Mouse (Mus musculus): ENCODE measurements around the gene Tstd3.

Gene Tstd3

DNA sequence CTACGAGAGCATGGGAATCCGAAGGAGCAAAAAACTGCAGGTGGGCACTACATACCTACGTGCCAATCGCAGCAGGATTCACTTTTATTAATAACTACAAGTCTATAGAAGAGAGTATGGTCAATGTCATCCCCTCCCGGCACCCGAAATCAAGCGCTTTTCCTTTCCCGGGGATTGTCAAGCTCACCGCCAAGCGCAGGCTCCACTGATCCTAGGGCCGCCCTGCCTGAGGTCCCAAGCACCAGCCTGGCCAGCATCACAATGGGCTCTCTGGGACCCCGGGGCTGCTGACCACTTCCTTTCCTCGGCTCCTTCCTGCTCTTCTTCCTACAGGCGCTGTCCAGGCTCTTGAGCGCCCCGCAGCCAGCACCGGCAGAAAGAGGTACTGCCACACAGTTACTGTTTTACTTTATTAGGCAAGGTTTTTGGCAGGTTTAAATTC, at the start of gene Tstd3, which contains the start of gene Usp45:
Tstd3 (minus strand) TSS at position 350 of the 442 bp plus-strand sequence.
Usp45 (plus strand) TSS at position 294 of the 442 bp plus-strand sequence.
- peak; percentile 96 for ATAC-seq (ENCODE audit: low TSS enrichment)

DNA sequence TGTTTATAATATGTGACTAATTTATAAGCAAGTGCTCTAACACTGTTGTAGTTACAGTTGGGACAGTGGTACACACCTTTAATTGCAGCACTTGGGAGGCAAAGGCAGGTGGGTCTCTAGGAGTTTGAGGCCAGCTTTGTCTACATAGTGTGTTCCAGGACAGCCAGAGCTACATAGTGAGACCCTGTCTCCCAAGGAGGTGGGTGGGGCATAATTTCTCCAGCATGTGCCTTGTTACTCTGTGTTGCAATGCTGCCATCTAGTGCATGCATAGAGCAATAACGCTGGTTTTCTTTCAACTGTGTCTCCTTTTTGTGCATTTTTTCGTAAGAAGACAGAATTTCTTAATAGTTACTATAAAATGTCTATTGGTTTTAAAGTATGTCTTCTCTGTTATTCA, 47.0 kb upstream of the Tstd3 start:
- peak; percentile 83 for ATAC-seq (ENCODE audit: low TSS enrichment)

DNA sequence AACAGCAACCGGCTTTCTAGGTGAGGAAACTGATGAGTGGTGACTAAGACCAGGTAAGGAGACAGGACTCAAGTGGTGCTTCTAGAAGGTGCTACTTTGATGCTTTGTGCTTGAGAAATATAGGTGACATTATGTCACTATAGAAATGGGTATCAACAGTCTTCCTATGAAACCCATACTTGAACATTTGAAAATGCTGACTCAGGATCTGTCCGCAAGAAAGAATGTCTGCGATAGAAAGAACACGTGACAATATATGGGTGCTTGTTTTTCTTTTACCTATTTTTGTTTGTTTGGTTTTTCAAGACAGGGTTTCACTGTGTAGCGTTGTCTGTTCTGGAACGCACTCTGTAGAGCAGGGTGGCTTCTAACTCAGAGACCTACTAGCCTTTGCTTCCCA, 45.6 kb upstream of the Tstd3 start:
- no peak for ATAC-seq (ENCODE audit: low TSS enrichment)

DNA sequence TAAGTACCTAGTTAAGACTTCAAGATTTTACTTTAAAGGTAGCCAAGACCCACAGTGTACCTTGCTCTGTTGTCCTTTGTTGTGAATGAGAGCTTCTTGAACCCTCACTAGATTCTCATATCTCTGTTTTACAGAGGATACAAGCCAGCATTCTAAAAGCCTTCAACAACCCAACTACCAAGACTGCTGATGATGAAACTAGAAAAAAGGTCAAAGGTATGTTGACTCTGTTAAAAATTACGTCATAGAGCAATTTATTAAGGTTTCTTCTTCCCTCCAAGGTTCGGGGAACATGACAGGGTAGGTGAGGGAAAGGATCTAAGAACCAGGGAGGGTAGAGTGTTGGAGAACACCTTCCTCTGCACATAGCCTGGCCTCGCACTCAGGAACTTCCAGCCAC, 43.6 kb upstream of the Tstd3 start:
- no peak for ATAC-seq (ENCODE audit: low TSS enrichment)

DNA sequence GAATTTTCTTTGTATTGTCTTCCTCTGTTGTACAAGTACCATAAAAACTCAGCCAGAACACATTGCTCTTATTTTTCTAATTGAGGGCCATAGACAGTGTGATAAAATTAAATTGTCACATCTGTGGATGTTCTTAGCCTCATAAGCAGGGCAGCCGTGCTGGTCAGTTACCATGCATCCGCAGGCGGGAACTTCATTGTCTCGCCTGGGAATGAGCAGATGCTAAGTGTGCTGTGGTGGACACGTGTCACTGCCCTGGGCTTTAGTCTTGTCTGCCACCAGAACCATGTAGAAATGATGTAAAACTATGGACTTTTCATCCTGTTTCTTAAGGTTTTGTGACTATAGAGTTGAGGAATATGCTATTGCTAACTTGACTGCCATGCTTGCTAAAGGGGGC, 40.2 kb upstream of the Tstd3 start:
- no peak for ATAC-seq (ENCODE audit: low TSS enrichment)

DNA sequence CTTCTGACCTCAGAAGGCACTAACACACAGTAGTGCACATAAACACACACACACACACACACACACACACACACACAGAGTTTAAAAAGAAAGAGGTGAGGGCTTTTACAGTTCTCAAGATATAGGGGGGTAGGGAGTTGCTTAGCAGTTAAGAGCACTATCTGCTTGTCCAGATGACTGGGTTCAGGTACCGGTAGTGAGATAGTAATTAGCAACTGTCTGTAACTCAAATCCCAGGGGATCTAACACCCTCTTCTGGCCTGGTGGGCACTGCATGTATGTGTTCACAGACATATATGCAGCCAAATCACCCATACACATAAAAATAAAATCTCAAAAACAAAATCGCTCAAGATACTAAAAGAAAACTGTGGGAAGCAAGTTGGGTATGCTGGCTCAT, 34.6 kb upstream of the Tstd3 start:
- no peak for ATAC-seq (ENCODE audit: low TSS enrichment)

DNA sequence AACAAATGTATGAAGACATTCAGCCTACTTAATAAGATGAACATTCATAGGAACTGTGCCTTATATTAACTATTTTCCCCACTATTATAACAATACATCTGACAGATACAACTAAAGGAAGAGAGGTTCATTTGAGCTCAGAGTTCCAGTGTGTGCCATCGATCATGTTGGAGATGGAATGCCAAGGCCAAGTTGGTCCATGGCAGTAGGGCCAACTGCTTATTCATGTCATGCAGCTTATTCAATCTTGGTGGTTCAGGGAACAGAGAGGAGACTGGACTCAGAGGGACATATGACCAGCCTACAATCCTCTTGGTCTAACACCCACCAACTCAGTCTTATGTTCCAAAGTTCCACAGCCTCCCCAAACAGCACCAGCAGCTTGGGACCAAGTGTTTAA, 34.0 kb upstream of the Tstd3 start:
- ATAC-seq (ENCODE audit: low TSS enrichment): no peak

DNA sequence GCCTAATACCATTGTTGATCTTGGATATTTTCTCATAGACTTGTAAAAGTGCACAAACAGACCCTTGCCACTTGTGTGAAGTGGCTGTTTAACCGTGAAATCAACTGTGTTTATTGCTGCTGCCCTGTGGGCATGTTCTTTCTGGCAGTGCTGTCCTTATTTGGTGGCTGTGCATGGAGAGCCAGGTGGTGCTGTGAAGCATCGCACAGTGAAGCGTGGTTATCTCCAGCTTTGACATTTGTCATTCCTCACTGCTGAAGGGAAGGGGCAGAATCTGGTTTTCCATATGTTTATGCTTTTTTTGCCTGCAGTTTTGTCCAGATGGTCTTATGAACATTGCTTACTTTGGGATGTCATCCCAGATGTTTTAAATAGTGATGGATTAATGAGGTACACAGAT, 26.6 kb upstream of the Tstd3 start:
- no peak for ATAC-seq (ENCODE audit: low TSS enrichment)

DNA sequence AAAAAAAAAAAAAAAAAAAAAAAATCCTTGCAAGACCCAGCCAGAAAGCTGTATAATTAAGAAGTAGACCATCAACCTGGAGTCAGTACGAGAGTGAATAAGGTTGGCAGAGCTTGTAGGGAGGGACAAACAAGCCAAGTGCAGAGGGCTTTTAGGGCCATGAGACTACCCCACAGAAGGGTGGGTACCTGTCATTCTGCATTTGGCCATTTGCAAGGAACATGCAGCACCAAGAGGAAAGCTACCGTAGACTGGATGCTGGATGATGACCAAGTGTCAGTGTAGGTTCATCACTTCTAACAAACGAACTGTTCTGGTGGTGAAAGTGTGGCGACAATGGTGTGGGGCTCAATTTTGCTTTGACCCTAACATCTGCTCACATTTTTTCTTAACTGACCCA, 22.8 kb upstream of the Tstd3 start:
- no peak for ATAC-seq (ENCODE audit: low TSS enrichment)

DNA sequence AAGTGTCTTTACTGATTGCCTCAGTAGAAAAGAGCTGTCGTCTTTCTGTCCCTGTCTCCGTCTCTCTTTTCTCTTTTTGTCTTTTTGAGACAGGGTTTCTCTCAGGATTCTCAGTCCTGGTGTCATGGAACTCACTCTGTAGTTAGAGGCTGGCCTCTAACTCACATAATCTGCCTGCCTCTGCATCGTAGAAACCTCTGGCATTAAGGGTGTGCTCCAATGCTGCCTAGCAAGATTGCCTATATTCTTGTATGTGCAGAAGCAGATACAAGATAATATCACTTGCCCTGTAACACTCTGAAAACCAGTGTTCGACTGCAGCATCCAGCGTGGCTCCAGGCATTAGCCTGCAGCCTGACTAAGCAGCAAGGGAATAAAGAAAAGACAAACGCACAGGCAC, 21.9 kb upstream of the Tstd3 start:
- ATAC-seq (ENCODE audit: low TSS enrichment): no peak

DNA sequence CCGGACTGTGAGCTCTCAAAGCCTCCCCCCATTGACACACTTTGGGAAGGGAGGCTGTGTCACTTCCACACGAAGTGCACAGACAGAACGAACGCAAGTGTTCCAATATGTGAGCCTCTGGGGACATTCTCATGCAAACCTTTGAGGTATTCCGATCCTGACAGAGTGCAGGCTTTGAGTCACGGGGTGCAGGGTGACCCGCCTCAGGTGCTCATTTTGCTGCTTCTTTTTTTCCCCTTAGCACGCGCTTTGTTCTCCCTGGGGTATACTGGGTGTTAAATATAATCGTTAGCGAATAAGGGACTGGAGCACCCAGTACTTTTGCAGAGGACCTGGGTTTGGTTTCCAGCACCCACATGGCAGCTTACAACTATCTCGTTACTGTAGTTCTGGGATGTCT, 19.3 kb upstream of the Tstd3 start:
- ATAC-seq (ENCODE audit: low TSS enrichment): no peak

DNA sequence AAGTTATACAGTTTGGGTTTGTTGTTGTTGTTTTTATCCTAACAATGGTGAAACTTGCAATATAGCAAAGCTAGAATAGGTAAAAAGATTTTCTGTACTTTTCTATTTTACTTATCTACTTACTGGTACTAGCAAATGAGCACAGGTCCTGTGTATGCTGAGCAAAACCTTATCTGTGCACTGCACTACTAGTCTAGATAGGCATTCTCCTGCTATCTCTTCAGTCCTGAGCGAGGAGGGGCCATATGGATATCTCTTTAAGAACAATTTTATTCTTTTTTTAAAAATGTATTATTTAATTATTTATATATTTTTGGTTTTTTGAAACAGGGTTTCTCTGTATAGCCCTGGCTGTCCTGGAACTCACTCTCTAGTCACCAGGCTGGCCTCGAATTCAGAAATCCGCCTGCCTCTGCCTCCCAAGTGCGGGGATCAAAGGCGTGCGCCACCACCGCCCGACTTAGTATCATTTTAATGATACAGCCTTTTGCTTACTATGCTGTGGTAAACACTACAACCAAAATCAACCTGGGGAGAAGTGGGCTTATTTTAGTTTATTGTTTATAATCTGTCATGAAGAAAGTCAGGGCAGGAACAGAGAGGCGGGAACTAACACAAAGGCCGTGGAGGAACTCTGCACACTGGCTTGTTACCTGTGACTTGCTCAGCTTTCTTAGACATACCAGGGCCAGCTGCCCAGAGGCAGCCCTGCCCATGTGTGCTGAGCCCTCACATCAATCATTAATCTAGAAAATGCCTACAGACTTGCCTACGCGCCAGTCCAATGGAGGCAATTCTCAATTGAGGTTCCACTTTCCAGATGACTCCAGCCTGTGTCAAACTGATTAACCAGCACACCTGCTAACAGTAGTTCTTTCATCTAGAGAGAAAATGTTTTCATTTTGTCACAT, 14.1 kb upstream of the Tstd3 start:
- no peak for ATAC-seq (ENCODE audit: low TSS enrichment)

DNA sequence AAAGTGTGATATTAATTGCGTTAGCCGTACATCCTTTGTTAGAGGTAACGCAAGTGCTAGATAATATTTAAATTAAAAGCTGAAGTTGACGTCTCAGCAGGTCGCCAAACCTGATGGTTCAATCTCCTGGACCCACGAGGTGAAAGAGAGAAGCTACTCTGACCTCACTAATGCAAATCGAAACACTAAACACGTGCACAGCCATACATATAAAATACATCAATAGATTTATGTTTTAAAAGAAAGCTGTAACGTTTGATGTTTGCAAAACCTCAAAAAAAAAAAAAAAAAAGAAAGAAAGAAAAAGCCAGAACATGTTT, 9.9 kb upstream of the Tstd3 start:
- no peak for ATAC-seq (ENCODE audit: low TSS enrichment)

DNA sequence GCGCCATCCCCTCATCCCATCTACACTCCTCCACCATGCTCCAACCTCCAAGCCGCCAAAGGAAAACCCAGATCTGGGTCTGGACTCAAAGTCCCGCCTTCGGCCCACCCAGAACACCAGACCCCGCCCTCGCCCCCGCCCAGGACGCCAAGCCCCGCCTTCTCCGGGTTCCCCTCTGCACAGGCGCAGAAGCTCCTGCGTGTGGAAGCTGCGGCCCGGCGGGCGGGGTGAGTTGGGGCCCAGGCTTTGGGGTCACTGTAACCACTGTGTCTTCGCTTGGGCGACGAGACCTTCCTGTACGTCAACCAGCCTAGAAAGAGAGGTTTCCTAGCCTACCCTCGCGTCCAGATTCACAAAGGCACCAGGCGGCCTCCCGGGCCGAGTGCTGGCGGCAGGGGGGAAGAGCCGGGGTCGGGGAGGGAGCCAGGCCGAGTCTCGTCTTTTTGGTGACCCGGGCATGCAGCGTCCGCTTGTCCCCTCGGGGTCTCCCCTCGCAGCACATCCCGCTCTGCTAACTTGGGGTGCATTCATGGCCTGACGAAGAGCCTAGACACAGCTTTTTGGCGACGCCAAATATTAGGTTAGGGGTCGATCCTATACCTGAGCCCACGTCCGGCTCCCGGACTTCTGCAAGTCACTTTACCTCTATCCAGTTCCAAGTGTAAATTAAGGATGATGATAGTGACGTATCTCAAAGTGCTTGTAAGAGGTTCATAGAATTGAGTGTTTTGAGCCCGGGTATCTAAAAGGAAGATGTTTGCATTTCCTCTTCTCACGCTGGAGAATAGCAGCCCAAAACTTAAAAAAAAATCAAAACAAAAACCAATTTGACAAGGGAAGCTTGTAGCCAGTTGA, 9.3 kb upstream of the Tstd3 start:
- ATAC-seq (ENCODE audit: low TSS enrichment): peak; percentile 98

DNA sequence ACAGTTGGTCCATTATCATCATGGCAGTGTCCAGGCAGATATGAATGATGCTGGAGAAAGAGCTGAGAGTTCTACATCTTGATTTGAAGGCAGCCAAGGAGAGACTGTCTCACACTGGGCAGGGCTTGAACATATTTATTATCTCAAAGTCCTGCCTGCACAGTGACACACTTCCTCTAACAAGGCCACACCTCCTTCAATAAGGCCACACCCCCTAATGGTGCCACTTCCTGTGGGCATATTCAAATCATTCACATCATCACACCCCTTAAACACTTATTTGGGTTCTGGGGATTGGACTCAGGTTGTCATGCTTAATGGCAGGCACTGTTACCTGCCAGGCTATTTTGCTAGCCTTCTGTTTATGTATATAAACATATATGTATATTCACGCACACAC, 5.3 kb upstream of the Tstd3 start:
- ATAC-seq (ENCODE audit: low TSS enrichment): no peak

DNA sequence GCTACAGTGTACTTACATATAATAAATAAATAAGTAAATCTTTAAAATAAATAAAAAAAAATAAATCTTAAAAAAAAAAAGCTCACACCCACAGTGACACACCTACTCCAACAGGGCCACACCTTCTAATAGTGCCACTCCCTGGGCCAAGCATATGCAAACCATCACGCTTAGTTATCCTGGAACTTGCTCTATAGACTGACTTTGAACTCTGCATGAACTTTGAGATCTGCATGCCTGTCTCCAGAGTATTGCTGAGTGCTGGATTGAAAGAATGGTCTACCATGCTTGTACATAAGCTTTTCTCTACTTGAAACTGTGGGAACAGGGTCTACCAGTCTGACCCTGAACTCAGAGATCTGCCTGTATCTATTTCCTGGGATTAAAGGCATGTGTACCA, 4.1 kb upstream of the Tstd3 start:
- ATAC-seq (ENCODE audit: low TSS enrichment): no peak

DNA sequence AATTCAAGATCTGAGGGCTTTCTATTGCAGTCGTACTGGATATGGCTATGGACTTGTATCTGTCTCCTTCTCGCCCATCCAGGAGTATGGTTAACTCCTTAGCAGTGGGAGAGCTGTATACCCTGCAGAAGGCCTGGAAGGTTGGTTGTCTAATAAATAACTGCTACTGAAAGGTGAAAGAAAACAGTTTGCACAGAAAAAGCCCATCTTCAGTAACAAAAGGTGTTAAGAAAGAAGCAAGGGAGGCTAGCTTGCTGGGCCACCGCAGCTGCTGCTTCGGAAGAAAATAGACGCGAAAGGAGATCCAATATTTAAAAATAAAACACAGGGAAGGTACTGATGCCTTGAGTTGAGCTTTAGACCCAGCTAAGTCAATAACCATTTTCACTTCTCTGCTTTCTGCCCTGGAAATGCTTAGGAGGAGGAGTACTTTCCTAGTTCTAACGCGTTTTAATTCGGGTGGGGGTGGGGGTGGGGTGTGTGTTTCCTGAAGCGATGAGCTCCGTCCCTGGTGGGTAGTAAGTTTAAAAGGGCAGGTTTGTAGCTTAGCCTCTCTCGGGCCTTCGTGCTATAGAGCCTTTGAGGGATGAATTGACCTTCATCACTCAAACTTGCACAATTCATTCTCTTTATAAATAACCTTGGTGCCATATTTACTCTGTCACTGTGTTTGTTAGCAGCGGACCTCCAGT, 695 bp downstream of the Tstd3 start:
- ATAC-seq (ENCODE audit: low TSS enrichment): peak; percentile 70

DNA sequence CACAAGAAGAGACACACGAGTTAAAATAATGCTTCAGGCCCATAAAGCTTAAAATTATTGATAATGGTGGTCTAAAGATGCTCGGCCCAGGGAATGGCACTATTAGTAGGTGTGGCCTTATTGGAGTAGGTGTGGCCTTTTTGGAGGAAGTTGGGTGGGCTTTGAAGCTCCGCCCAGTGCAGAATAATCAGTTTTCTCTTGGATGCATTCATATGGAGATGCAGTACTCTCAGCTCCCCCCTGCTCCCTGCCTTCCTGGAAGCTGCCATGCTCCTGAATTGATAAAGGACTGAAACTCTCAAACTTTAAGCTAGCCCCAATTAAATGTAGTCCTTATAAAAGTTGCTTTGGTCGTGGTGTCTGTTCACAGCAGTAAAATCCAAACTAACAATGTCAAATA, 3.2 kb downstream of the Tstd3 start:
- ATAC-seq (ENCODE audit: low TSS enrichment): no peak

DNA sequence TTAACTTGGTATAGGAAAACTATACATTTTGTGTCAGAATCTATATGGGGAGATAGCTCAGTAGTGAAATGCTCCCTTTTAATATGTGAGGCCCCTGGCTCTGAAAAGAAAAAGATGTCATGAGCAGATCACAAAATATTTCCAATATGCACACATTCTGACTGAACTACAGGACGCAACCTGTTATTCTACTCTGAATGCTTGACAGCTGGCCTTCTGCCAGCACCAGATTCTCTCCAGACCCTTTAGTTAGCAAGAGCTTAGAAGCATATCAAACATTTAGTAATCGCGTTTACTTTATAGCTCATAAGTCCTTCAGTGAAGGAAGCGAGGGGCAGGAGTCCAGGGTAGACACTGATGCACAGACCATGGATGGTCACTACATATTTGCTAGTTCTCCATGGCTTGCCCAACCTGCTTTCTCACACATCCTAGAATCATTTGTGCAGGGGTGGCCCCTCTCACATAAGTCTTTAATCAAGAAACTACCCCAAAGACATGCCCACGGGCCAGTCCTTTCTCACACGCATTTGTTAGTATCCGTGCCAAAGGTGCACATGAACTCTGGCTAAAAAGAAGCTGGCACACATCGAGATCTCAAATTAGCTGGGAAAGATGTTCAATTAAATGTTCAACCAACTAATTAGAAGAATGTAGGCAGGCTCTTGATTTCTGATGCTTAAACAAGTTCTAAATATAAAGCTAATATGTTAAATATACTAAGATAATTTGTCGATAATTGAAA, 5.4 kb downstream of the Tstd3 start:
- ATAC-seq (ENCODE audit: low TSS enrichment): no peak

DNA sequence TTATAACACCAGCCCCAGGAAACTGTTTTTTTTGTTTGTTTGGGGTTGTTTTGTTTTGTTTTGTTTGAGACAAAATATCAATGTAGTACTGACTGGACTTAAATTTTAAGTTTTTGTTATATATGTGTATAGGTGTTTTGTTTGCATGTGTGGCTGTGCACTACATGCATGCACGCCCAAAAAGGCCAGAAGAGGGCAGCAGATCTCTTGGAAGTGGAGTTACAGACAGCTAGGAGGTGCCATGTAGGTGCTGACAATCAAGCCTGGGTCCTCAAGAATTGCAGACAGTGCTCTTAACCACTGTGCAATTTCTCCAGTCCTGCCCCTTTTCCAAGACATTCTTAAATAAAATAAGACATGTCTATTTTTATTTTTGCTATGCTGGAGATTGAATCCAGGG, 8.2 kb downstream of the Tstd3 start:
- no peak for ATAC-seq (ENCODE audit: low TSS enrichment)

DNA sequence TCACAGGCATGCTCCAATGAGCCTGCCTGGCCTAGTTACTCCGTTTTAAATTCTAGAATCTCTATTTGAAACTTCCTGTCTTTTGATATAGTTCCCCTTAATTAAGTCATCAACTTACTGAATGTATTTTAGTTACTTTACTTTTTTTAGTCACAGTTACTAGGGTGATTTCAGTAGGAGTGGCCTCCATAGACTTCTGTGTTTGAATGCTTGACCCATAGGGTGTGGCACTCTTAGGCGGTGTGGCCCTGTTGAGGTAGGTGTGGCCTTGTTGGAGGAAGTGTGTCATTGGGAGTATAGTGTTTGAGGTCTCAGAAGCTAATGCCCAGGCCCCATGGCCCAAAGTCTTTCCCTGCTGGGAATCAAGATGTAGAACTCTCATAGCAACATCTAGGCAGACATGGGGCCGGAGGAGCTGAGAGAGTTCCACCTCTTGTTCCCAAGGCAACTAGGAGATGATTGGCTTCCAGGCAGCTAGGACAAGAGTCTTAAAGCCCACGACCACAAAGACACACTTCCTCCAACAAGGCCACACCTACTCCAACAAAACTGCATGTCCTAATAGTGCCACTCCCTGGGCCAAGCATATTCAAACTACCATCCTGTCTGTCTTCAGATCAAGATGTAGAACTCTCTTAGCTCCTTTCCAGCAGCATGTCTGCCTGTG, 11.8 kb downstream of the Tstd3 start:
- no peak for ATAC-seq (ENCODE audit: low TSS enrichment)

Measured in frontal cortex, adult (tissue).